Mouse (Mus musculus): ENCODE measurements around the gene Atg9b. TPM values are rescaled to one million over a fixed set of nuclear protein-coding genes. Genes with fewer than 3 reads are reported as not detected.

Atg9b gene
- polyA plus RNA-seq, 1 experiment from 2014 or later: 1.2 TPM

DNA sequence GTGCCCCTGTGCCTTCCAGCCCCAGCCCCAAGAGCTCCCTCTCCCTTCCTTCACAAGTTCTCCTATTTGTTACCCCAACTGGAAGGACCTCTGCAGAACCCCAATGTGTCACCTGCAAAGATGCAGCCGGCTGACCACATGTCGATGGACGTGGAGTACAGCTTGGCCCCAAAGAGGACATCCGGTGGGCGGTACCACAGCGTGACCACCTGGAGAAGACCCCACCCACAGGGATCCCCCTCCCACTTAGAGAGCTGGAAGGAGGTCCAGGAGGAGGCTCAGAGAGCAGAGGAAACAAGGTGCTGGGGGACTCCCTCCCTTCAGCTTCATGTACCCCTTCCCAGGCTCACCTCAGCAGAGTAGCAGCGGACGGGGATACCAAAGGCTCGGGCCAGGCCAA lies 28.4 kb upstream of the Atg9b start:
- Histone ChIP-seq H3K4me3 (no peak overlapping the region), H3K27me3 (ENCODE audit: insufficient read depth, poor library complexity, severe bottlenecking) (peaks cover 14% of the 10 kb centered on the region; the same call in 1 of the 2 replicates), H3K36me3 (peaks cover 32% of the 10 kb centered on the region), H3K9me3 (no peaks in the 10 kb centered on the region), H3K4me1 (peaks cover 34% of the 10 kb centered on the region), H3K27ac (no peak overlapping the region)
- no peak for DNase-seq (ENCODE audit: low spot score)
- 85% methylated on average over 9 of the region's 9 CpGs for WGBS

GRCm38 (mm10) chr5:24417587-24417986 lies 25.6 kb upstream of the Atg9b start:
- DNase-seq (ENCODE audit: low spot score): no peak
- Histone ChIP-seq H3K27me3 (ENCODE audit: insufficient read depth, poor library complexity, severe bottlenecking) (peaks cover 34% of the 10 kb centered on the region), H3K9me3 (no peaks in the 10 kb centered on the region), H3K36me3 (peaks cover 32% of the 10 kb centered on the region), H3K27ac (no peak overlapping the region), H3K4me3 (no peak overlapping the region), H3K4me1 (peaks cover 25% of the 10 kb centered on the region)
- 84% methylated on average over 10 of the region's 10 CpGs for WGBS

GRCm38 (mm10) chr5:24416222-24416736 lies 24.3 kb upstream of the Atg9b start:
- DNase-seq (ENCODE audit: low spot score): peak; percentile 85
- H3K27me3 ChIP-seq (ENCODE audit: insufficient read depth, poor library complexity, severe bottlenecking): peaks cover 34% of the 10 kb centered on the region
- peak overlapping the region; percentile 34; the same call in 1 of the 2 replicates for H3K4me3 ChIP-seq
- peaks cover 23% of the 10 kb centered on the region for H3K4me1 ChIP-seq
- 3% methylated on average over 21 of the region's 21 CpGs for WGBS
- peaks cover 28% of the 10 kb centered on the region for H3K36me3 ChIP-seq
- no peak overlapping the region for H3K27ac ChIP-seq
- H3K9me3 ChIP-seq: no peaks in the 10 kb centered on the region

GRCm38 (mm10) chr5:24413938-24414337 lies 22.0 kb upstream of the Atg9b start:
- Histone ChIP-seq H3K4me1 (peaks cover 23% of the 10 kb centered on the region), H3K27me3 (ENCODE audit: insufficient read depth, poor library complexity, severe bottlenecking) (peaks cover 34% of the 10 kb centered on the region), H3K9me3 (no peaks in the 10 kb centered on the region), H3K36me3 (peaks cover 12% of the 10 kb centered on the region), H3K4me3 (no peak overlapping the region), H3K27ac (no peak overlapping the region)
- no peak for DNase-seq (ENCODE audit: low spot score)
- WGBS: 81% methylated on average over 13 of the region's 13 CpGs

GRCm38 (mm10) chr5:24413042-24413693 lies 21.2 kb upstream of the Atg9b start, which contains the start of gene Asic3:
TSS of gene Asic3 (plus strand) at chr5:24413392.
- H3K27me3 ChIP-seq (ENCODE audit: insufficient read depth, poor library complexity, severe bottlenecking): peaks cover 34% of the 10 kb centered on the region
- no peak within 1 kb of the TSS for H3K4me3 ChIP-seq
- H3K27ac ChIP-seq: no peak within 1 kb of the TSS
- H3K36me3 ChIP-seq: peaks cover 14% of the 10 kb centered on the region
- peaks cover 23% of the 10 kb centered on the region for H3K4me1 ChIP-seq
- 43% methylated on average over 11 of the region's 11 CpGs for WGBS
- no peaks in the 10 kb centered on the region for H3K9me3 ChIP-seq
- no peak for DNase-seq (ENCODE audit: low spot score)

DNA sequence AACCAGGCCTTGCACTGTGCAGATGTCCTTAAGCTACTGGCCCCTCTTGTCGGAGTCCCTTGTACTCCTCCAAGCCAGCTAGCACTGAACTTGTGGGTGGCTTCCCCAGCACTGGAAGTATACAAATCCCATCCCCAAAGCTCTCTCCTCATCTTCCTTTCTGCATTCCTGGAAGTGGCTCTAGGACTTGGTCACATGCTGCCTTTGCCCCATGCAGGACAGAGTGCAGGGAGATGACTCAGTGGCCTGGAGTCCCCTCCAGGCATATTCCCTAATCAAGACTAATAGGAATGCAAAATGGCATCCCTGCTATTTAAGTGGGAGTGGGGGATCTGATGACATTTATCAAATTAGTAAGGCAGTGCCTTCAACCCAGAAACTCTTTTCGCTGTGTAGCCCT lies 20.1 kb upstream of the Atg9b start:
- no peak overlapping the region for H3K27ac ChIP-seq
- DNase-seq (ENCODE audit: low spot score): no peak

DNA sequence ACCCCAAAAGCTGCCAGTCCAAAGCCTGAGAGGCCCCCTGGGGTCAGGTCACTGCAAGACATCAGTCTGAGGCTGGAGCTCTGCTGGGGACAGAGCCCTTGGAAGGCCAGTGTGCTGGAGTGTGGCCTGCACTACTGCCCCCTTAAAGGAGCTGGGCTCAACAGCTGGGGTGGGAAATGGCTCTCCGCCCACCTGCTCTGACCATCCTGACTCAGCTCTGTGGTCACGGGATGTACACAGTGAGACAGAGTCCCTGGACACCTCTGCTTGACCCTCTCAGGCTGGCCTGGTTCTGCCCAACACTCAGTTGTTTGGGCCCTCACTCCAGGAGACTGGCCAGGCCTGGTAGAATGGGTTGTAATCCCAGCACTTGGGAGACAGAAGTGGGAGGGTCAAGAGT lies 17.5 kb upstream of the Atg9b start:
- Histone ChIP-seq H3K36me3 (peaks cover 50% of the 10 kb centered on the region), H3K4me1 (peaks cover 20% of the 10 kb centered on the region), H3K9me3 (no peaks in the 10 kb centered on the region), H3K27me3 (ENCODE audit: insufficient read depth, poor library complexity, severe bottlenecking) (peaks cover 16% of the 10 kb centered on the region), H3K4me3 (no peak overlapping the region), H3K27ac (no peak overlapping the region)
- 72% methylated on average over 2 of the region's 2 CpGs for WGBS
- no peak for DNase-seq (ENCODE audit: low spot score)

More for the DNA sequence above, 20.1 kb upstream of the Atg9b start:
- Histone ChIP-seq H3K4me3 (no peak overlapping the region), H3K9me3 (no peaks in the 10 kb centered on the region), H3K4me1 (peaks cover 23% of the 10 kb centered on the region), H3K27me3 (ENCODE audit: insufficient read depth, poor library complexity, severe bottlenecking) (peaks cover 26% of the 10 kb centered on the region), H3K36me3 (peaks cover 25% of the 10 kb centered on the region)
- 80% methylated on average over 2 of the region's 2 CpGs for WGBS

DNA sequence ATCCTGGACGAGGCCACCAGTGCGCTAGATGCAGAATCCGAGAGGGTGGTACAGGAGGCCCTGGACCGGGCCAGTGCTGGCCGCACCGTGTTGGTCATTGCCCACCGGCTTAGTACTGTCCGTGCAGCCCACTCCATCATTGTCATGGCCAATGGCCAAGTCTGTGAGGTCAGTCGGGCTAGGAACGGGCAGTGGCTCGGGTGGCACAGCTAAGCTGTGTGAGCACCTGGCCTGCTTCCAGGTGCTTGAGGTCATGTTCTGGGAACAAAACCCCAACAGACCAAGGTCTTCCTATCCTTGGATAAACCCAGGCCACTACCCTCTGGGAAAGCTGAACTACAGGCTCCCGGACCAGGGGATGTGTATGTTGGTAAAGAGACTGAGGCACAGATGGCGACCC lies 16.7 kb upstream of the Atg9b start:
- H3K27ac ChIP-seq: no peak overlapping the region
- H3K4me1 ChIP-seq: peaks cover 24% of the 10 kb centered on the region
- peaks cover 57% of the 10 kb centered on the region for H3K36me3 ChIP-seq
- H3K27me3 ChIP-seq (ENCODE audit: insufficient read depth, poor library complexity, severe bottlenecking): peaks cover 8% of the 10 kb centered on the region
- no peaks in the 10 kb centered on the region for H3K9me3 ChIP-seq
- WGBS: 93% methylated on average over 13 of the region's 13 CpGs
- DNase-seq (ENCODE audit: low spot score): no peak
- no peak overlapping the region for H3K4me3 ChIP-seq

DNA sequence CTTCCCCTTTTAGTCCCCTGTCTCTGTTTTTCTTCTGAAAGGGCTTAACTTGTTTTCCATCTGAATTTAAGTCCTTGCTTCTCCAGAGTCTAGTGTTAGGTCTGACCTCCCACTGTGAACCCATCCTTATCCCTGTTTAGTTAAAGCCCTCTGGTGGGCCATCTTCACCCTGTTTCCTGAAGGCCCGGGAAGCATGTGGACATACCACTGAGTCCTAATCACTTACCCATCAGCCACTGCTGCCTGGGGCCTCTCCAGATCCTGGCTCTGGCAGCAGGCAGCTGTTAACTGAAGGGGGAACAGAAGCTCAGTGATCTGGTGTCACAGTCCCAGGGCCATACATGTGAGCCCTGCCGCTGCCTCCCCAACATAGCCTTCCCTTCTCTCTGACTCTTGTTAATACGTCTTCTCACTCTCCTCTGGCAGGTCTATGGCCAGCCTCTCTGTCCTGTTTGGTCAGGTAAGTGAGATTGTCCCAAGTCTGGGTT lies 13.5 kb upstream of the Atg9b start:
- Histone ChIP-seq H3K27ac (no peak overlapping the region), H3K27me3 (ENCODE audit: insufficient read depth, poor library complexity, severe bottlenecking) (no peaks in the 10 kb centered on the region), H3K4me1 (peaks cover 20% of the 10 kb centered on the region; the same call in 1 of the 2 replicates), H3K9me3 (no peaks in the 10 kb centered on the region), H3K4me3 (no peak overlapping the region), H3K36me3 (peaks cover 86% of the 10 kb centered on the region)
- DNase-seq (ENCODE audit: low spot score): no peak
- 52% methylated on average over 3 of the region's 3 CpGs for WGBS

GRCm38 (mm10) chr5:24404594-24405360 lies 12.8 kb upstream of the Atg9b start:
- DNase-seq (ENCODE audit: low spot score): no peak
- Histone ChIP-seq H3K4me1 (peaks cover 26% of the 10 kb centered on the region), H3K27ac (no peak overlapping the region), H3K4me3 (no peak overlapping the region), H3K9me3 (no peaks in the 10 kb centered on the region), H3K27me3 (ENCODE audit: insufficient read depth, poor library complexity, severe bottlenecking) (no peaks in the 10 kb centered on the region), H3K36me3 (peaks cover 93% of the 10 kb centered on the region)
- WGBS: 79% methylated on average over 6 of the region's 6 CpGs

- DNase-seq (ENCODE audit: low spot score): no peak
- Histone ChIP-seq H3K27me3 (ENCODE audit: insufficient read depth, poor library complexity, severe bottlenecking) (no peaks in the 10 kb centered on the region), H3K4me1 (peaks cover 38% of the 10 kb centered on the region), H3K27ac (no peak overlapping the region), H3K9me3 (no peaks in the 10 kb centered on the region), H3K36me3 (peaks cover 70% of the 10 kb centered on the region), H3K4me3 (no peak overlapping the region)
- 79% methylated on average over 9 of the region's 9 CpGs for WGBS
These were observed 10.0 kb upstream of the Atg9b start for GRCm38 (mm10) chr5:24401969-24402368.

- H3K36me3 ChIP-seq: peaks cover 63% of the 10 kb centered on the region
- no peak overlapping the region for H3K27ac ChIP-seq
- WGBS: 87% methylated on average over 5 of the region's 5 CpGs
- no peak for DNase-seq (ENCODE audit: low spot score)
- H3K4me1 ChIP-seq: peaks cover 38% of the 10 kb centered on the region
- no peak overlapping the region for H3K4me3 ChIP-seq
- no peaks in the 10 kb centered on the region for H3K9me3 ChIP-seq
- no peaks in the 10 kb centered on the region for H3K27me3 ChIP-seq (ENCODE audit: insufficient read depth, poor library complexity, severe bottlenecking)
These were observed 9.1 kb upstream of the Atg9b start for GRCm38 (mm10) chr5:24400911-24401605.

All from heart, embryonic 10.5 days (tissue).